Mouse (Mus musculus): Measurements from ENCODE around the gene Cabp4. TPM values are rescaled to one million over a fixed set of nuclear protein-coding genes. Genes with fewer than 3 reads are reported as not detected.
"Not testable (repeated sequence)": the region's sequence is repeated elsewhere in the genome, so short reads cannot be mapped to it uniquely, and the experiment has no call there.

The Cabp4 gene
- total and polyA plus RNA-seq, 2 experiments from 2014 or later: 0.36 TPM; not detected in 1

DNA sequence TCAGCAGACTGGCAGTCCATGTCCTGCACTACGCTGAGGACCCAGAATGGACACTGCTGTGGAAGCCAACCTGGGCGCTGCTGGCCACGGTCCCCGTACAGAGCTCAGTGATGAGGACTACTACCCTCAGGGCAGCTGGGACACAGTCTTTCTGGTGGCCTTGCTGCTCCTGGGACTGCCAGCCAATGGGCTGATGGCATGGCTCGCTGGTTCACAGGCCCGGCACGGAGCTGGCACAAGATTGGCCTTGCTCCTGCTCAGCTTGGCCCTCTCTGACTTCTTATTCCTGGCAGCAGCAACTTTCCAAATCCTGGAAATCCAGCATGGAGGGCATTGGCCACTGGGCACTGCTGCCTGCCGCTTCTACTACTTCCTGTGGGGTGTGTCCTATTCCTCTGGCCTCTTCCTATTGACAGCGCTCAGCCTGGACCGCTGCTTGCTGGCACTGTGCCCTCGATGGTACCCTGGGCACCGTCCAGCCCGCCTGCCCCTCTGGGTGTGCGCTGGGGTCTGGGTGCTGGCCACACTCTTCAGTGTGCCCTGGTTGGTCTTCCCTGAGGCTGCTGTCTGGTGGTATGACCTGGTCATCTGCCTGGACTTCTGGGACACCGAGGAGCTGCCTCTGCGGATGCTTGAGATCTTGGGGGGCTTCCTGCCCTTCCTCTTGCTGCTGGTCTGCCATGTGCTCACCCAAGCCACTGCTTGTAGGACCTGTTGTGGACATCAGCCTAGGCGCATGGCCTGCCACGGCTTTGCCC lies 1.2 kb downstream of the Cabp4 start:
- 88% methylated on average over 18 of the region's 18 CpGs for WGBS
- DNase-seq (ENCODE audit: low spot score): no peak
- Histone ChIP-seq H3K4me1 (ENCODE audit: insufficient read depth, low read length) (no peaks in the 10 kb centered on the region), H3K9ac (replicated peaks; ENCODE audit: low read length, poor library complexity, severe bottlenecking) (no peak overlapping the region), H3K36me3 (ENCODE audit: insufficient read depth, low read length) (no peaks in the 10 kb centered on the region), H3K27me3 (ENCODE audit: insufficient read depth, low read length) (no peaks in the 10 kb centered on the region), H3K4me3 (ENCODE audit: low read depth, low read length) (no peak overlapping the region), H3K9me3 (ENCODE audit: low read length) (no peaks in the 10 kb centered on the region), H3K27ac (ENCODE audit: low read depth, low read length) (no peak overlapping the region), H3K4me2 (ENCODE audit: low read depth, low read length, poor library complexity, severe bottlenecking) (no peak overlapping the region)
- ATAC-seq (ENCODE audit: low FRiP score): no peak
- TF ChIP-seq CTCF (IDR thresholded peaks at IDR 0.05): no peak

DNA sequence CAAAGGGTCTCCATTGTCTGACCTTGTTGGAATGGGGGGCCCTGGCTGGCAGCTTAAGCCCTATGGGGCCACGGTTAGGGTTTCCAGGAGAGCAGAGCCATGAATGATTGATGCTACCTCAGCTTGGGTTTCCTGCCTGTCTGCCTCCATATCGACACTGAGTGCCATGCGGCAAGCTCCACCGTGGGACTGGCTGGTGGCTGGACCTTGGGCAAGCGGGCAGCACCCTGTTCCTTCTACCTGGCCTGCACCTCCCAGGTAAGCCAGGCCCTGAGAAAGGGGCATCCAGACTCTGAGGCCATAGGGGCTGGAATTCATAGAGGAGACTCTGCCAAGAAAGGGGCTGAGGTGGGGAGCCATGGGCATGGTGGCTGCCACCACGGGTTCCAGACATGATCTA lies 3.7 kb downstream of the Cabp4 start:
- no peak for ATAC-seq (ENCODE audit: low FRiP score)
- H3K27me3 ChIP-seq (ENCODE audit: insufficient read depth, low read length): no peaks in the 10 kb centered on the region
- 82% methylated on average over 6 of the region's 6 CpGs for WGBS

DNA sequence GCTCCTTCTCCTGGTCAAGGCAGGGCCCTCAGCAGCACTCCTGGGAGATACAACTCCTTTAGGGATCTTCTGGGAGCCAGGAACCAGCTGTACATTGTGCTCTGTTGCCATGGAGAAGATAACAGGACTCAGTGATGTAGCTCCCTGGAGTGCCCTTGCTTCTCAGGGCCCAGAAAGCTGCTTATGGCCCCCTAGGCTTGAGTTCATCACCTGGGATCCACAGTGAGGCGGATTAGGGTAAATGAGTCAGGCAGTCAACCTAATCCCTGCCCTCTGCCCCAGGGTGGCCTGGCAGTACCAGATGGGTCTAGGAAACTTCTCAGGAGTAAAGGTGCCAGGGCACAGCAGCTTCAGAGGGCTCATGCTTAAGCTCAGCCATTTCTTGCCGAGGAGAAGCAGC lies 4.4 kb downstream of the Cabp4 start, which contains the start of gene Gpr152:
Gene Gpr152 (plus strand): TSS at position 342 of the 400 bp plus-strand sequence.
- no peak within 1 kb of the TSS for H3K27ac ChIP-seq (ENCODE audit: low read depth, low read length)
- WGBS: 41% methylated on average over 2 of the region's 2 CpGs
- TF ChIP-seq CTCF (IDR thresholded peaks at IDR 0.05): no peak

More for the DNA sequence above, 3.7 kb downstream of the Cabp4 start:
- H3K4me3 ChIP-seq (ENCODE audit: low read depth, low read length): no peak overlapping the region
- no peak overlapping the region for H3K4me2 ChIP-seq (ENCODE audit: low read depth, low read length, poor library complexity, severe bottlenecking)
- H3K9me3 ChIP-seq (ENCODE audit: low read length): no peaks in the 10 kb centered on the region
- H3K9ac ChIP-seq (replicated peaks; ENCODE audit: low read length, poor library complexity, severe bottlenecking): no peak overlapping the region
- no peak for DNase-seq (ENCODE audit: low spot score)
- no peak overlapping the region for H3K27ac ChIP-seq (ENCODE audit: low read depth, low read length)
- H3K4me1 ChIP-seq (ENCODE audit: insufficient read depth, low read length): no peaks in the 10 kb centered on the region
- no peaks in the 10 kb centered on the region for H3K36me3 ChIP-seq (ENCODE audit: insufficient read depth, low read length)
- no peak for TF ChIP-seq CTCF (IDR thresholded peaks at IDR 0.05)

DNA sequence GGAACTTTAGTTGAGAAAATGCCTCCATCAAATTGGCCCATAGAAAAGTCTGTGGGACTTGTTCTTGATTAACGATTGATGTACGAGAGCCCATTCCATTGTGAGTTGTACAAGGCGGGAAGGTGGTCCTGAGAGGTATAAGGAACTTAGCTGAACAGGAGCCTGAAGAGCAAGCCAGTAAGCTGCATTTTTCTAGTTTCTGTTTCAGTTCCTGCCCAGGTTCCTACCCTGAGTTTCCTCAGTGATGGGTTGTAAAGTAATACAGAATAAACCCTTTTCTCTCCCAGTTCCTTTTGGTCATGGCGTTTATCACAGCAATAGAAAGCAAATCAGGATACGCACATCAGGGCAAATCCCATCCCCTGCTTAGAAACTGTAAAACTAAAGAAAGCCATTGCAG lies 5.9 kb downstream of the Cabp4 start:
- ATAC-seq (ENCODE audit: low FRiP score) (no peak), DNase-seq (ENCODE audit: low spot score) (no peak)
- Histone ChIP-seq H3K27me3 (ENCODE audit: insufficient read depth, low read length) (no peaks in the 10 kb centered on the region), H3K36me3 (ENCODE audit: insufficient read depth, low read length) (peaks cover 3% of the 10 kb centered on the region; the same call in 1 of the 2 replicates), H3K4me3 (ENCODE audit: low read depth, low read length) (no peak overlapping the region), H3K4me1 (ENCODE audit: insufficient read depth, low read length) (no peaks in the 10 kb centered on the region), H3K4me2 (ENCODE audit: low read depth, low read length, poor library complexity, severe bottlenecking) (no peak overlapping the region), H3K9ac (replicated peaks; ENCODE audit: low read length, poor library complexity, severe bottlenecking) (no peak overlapping the region), H3K9me3 (ENCODE audit: low read length) (no peaks in the 10 kb centered on the region), H3K27ac (ENCODE audit: low read depth, low read length) (no peak overlapping the region)
- WGBS: 83% methylated on average over 5 of the region's 5 CpGs
- TF ChIP-seq CTCF (IDR thresholded peaks at IDR 0.05): no peak

More for the DNA sequence above, 4.4 kb downstream of the Cabp4 start, which contains the start of gene Gpr152:
- H3K36me3 ChIP-seq (ENCODE audit: insufficient read depth, low read length): no peaks in the 10 kb centered on the region
- H3K4me1 ChIP-seq (ENCODE audit: insufficient read depth, low read length): no peaks in the 10 kb centered on the region
- no peak within 1 kb of the TSS for H3K4me3 ChIP-seq (ENCODE audit: low read depth, low read length)
- no peak for ATAC-seq (ENCODE audit: low FRiP score)
- no peak for DNase-seq (ENCODE audit: low spot score)
- no peak within 1 kb of the TSS for H3K4me2 ChIP-seq (ENCODE audit: low read depth, low read length, poor library complexity, severe bottlenecking)
- H3K9ac ChIP-seq (replicated peaks; ENCODE audit: low read length, poor library complexity, severe bottlenecking): no peak within 1 kb of the TSS
- no peaks in the 10 kb centered on the region for H3K9me3 ChIP-seq (ENCODE audit: low read length)
- H3K27me3 ChIP-seq (ENCODE audit: insufficient read depth, low read length): no peaks in the 10 kb centered on the region

DNA sequence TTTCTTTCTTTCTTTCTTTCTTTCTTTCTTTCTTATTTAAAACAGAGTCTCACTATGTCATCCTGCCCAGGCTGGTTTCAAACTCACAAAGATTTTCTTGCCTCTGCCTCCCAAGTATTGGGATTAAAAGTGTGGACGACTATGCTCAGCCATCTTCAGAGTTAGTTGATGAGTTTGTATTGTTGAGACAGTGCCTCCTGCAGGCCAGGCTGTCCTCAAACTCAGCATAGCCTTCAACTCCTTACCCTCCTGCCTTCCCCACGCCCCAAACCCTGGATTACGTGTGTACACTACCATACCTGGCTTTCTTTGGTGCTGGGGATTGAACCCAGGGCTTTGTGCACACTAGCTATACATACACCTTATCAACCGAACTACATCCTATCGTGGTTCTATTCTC lies 7.4 kb downstream of the Cabp4 start:
- WGBS: 77% methylated on average over 5 of the region's 5 CpGs
- peaks cover 17% of the 10 kb centered on the region for H3K36me3 ChIP-seq (ENCODE audit: insufficient read depth, low read length)

DNA sequence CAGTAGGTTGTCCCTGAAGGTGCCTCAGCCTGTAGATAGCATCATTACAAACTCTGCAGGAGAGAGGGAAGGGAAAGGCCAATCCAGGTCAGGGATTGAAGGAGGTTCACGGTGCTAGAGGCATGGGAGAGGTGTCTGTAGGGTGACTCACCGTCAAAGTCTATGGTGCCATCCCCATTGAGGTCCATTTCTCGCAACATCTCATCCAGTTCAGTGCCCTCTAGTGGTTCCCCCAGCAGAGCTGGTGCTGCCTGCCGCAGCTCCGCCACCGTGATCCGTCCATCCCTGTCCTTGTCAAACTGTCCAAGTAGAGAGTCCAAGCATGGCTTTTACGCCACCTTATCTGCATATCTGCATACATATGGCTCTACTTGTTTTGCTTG lies 7.9 kb downstream of the Cabp4 start:
- H3K9ac ChIP-seq (replicated peaks; ENCODE audit: low read length, poor library complexity, severe bottlenecking); DNase-seq (ENCODE audit: low spot score); H3K4me1 ChIP-seq (ENCODE audit: insufficient read depth, low read length); H3K27ac ChIP-seq (ENCODE audit: low read depth, low read length); H3K9me3 ChIP-seq (ENCODE audit: low read length); H3K4me2 ChIP-seq (ENCODE audit: low read depth, low read length, poor library complexity, severe bottlenecking); ATAC-seq (ENCODE audit: low FRiP score); H3K4me3 ChIP-seq (ENCODE audit: low read depth, low read length); H3K27me3 ChIP-seq (ENCODE audit: insufficient read depth, low read length): not testable (repeated sequence)
- peaks cover 19% of the 10 kb centered on the region for H3K36me3 ChIP-seq (ENCODE audit: insufficient read depth, low read length)
- TF ChIP-seq CTCF (IDR thresholded peaks at IDR 0.05): peak; percentile 46
- WGBS: 22% methylated on average over 8 of the region's 8 CpGs

More for the DNA sequence above, 7.4 kb downstream of the Cabp4 start:
- H3K27me3 ChIP-seq (ENCODE audit: insufficient read depth, low read length): no peaks in the 10 kb centered on the region
- no peak overlapping the region for H3K27ac ChIP-seq (ENCODE audit: low read depth, low read length)
- no peak for TF ChIP-seq CTCF (IDR thresholded peaks at IDR 0.05)
- H3K4me1 ChIP-seq (ENCODE audit: insufficient read depth, low read length): no peaks in the 10 kb centered on the region
- DNase-seq (ENCODE audit: low spot score) (no peak), ATAC-seq (ENCODE audit: low FRiP score) (no peak)
- H3K4me2 ChIP-seq (ENCODE audit: low read depth, low read length, poor library complexity, severe bottlenecking): no peak overlapping the region
- H3K9me3 ChIP-seq (ENCODE audit: low read length): no peaks in the 10 kb centered on the region
- H3K4me3 ChIP-seq (ENCODE audit: low read depth, low read length): no peak overlapping the region
- H3K9ac ChIP-seq (replicated peaks; ENCODE audit: low read length, poor library complexity, severe bottlenecking): no peak overlapping the region

DNA sequence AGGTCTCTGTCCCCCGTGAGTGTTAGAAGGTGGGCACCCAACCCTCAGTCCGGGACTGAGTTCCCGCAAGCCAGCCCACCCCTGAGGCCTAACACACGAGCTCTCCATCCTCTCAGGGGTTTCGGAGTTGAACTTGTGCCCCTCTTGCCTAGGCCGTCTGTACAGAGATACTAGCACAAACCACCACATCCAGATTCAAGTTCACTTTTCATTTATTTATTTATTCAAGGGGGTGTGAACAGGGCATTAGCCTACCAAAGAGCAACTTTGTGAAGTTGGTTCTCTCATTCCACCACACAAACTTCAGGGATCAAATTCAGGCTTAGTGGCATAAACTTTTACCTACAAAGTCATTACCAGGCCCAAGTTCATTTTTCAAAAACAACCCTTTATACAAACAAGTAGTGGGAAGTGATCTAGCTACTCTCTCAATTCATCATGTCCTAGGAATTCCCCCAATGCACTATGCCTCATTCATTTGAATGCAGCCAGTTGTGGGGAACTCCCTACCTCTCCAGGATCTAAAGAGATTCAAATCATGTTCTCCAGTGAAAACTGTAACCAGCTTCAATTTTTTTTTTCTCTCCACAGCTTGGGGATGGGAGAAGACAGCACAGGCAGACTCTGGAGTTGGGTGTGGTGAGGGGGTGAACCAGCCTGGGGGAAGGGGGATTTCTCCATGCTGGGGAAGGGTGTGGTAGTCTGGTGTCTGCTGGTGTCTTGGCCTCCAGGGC lies 8.4 kb downstream of the Cabp4 start:
- not testable (repeated sequence) for ATAC-seq (ENCODE audit: low FRiP score); H3K4me2 ChIP-seq (ENCODE audit: low read depth, low read length, poor library complexity, severe bottlenecking); H3K27ac ChIP-seq (ENCODE audit: low read depth, low read length); H3K27me3 ChIP-seq (ENCODE audit: insufficient read depth, low read length); H3K9me3 ChIP-seq (ENCODE audit: low read length); H3K4me1 ChIP-seq (ENCODE audit: insufficient read depth, low read length); DNase-seq (ENCODE audit: low spot score); H3K4me3 ChIP-seq (ENCODE audit: low read depth, low read length); H3K9ac ChIP-seq (replicated peaks; ENCODE audit: low read length, poor library complexity, severe bottlenecking)
- H3K36me3 ChIP-seq (ENCODE audit: insufficient read depth, low read length): peaks cover 19% of the 10 kb centered on the region
- WGBS: 82% methylated on average over 6 of the region's 6 CpGs
